Mouse (Mus musculus): ENCODE data around the gene Bclaf1. TPM values are rescaled to one million over a fixed set of nuclear protein-coding genes. Genes with fewer than 3 reads are reported as not detected.

Gene Bclaf1
- polyA plus RNA-seq, 1 experiment, result 13.5 TPM

DNA sequence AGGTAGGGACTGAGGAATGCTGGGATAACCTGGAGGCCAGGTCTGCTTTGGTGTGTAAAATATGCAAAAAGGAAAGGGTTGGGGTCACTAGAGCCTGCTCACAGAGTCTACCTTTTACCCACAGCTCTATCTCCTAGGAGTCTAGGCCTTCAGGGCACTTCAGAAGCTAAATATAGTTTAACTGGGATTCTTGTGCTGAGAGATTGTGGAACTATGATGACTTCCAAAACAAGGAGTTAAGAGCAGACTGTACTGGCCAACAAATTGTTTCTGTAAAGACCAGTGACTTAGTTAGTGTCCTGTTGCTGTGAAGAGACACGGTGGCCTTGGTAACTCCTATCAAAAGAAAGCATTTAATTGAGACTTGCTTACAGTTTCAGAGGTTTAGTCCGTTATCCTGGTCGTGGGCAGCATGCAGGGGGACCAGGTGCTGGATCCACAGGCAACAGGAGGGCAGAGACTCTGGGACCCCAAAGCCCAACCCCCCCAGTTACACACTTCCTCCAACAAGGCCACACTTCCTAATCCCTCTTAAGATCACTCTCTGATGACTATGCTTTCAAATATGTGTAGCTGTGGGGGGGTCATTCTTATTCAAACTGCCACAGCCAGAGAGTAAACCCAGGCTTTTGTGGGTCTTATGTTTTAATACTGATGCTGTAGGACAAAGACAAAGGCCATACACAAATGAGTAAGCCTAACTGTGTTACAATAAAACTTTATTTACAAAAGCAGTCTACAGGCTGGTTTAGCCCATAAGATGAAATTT is 13.9 kb upstream of the Bclaf1 start:
- no peaks in the 10 kb centered on the region for H3K36me3 ChIP-seq (ENCODE audit: control insufficient read depth, insufficient read depth, low read length)
- no peak for DNase-seq
- no peak overlapping the region for H3K4me3 ChIP-seq (ENCODE audit: insufficient read depth, low read depth, low read length)
- no peaks in the 10 kb centered on the region for H3K27me3 ChIP-seq (replicated peaks; ENCODE audit: control insufficient read depth, insufficient read depth, low read length)
- no peak overlapping the region for H3K27ac ChIP-seq (ENCODE audit: insufficient read depth, low read depth, low read length)
- TF ChIP-seq CTCF (conservative IDR thresholded peaks at IDR 0.05; ENCODE audit: insufficient read depth, insufficient read length, low read depth, low read length) (no peak), POLR2A (IDR thresholded peaks at IDR 0.05; ENCODE audit: low read depth, low read length) (no peak)
- no peaks in the 10 kb centered on the region for H3K4me1 ChIP-seq (ENCODE audit: control insufficient read depth, insufficient read depth, low read length)
- WGBS, result 74% methylated on average over 3 of the region's 3 CpGs

DNA sequence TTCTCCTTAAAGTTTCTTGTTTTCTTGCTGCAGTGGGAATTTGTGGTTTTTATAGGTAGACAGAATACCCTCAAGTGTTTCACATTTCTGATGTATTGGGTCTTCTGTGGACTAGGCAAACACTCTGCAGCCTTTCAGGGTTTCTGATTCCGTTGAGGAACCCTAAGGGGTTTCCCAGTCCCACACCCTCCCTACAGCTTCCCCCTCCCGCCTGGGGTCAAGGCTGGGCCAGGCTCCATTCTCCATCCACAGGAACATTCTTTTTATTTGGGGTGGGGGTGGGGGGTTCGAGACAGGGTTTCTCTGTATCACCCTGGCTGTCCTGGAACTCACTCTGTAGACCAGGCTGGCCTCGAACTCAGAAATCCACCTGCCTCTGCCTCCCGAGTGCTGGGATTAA is 13.2 kb upstream of the Bclaf1 start:
- Histone ChIP-seq H3K27ac (ENCODE audit: insufficient read depth, low read depth, low read length) (no peak overlapping the region), H3K36me3 (ENCODE audit: control insufficient read depth, insufficient read depth, low read length) (no peaks in the 10 kb centered on the region), H3K4me3 (ENCODE audit: insufficient read depth, low read depth, low read length) (no peak overlapping the region), H3K4me1 (ENCODE audit: control insufficient read depth, insufficient read depth, low read length) (no peaks in the 10 kb centered on the region), H3K27me3 (replicated peaks; ENCODE audit: control insufficient read depth, insufficient read depth, low read length) (no peaks in the 10 kb centered on the region)
- TF ChIP-seq POLR2A (IDR thresholded peaks at IDR 0.05; ENCODE audit: low read depth, low read length) (no peak), CTCF (conservative IDR thresholded peaks at IDR 0.05; ENCODE audit: insufficient read depth, insufficient read length, low read depth, low read length) (no peak)
- DNase-seq, result no peak
- 81% methylated on average over 5 of the region's 5 CpGs for WGBS

DNA sequence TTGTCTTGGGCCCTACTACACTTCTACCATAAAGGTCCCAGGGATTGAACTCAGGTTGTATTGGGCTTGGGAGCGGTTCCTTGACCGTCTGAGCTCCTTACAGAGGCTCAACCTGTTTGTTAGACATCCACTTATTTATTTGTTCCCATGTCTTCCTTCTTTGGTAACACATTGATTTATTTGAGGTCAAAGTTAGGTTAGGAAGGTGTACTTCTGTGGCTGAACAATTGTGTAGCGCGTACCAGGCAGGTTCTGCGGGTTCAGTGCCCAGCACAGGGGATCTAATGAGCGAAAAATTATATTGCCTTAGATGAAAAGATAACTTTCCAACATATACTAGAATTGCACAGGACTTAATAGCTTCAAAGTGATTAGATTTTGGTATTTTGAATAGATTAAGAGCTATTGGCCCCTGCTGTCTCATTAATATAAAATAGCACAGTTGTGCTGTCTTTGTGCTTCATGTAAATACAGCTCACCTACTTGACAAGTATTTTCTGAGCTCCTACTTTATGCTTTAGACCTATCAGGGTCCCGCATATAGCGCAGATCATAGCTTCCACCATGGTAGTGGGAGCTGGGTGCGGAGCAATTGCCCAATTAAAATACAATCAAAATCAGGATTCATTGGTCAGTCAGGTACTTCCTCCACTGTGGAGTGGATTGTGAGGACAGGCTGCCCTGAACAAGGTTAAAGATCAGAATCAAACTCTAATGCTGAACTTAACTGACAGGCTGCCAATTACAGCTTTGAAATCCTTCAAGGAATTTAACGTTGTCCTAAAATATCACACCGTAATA is 1.1 kb upstream of the Bclaf1 start:
- Histone ChIP-seq H3K4me3 (ENCODE audit: insufficient read depth, low read depth, low read length) (peak overlapping the region; percentile 76), H3K4me1 (ENCODE audit: control insufficient read depth, insufficient read depth, low read length) (peaks cover 5% of the 10 kb centered on the region), H3K27ac (ENCODE audit: insufficient read depth, low read depth, low read length) (peak overlapping the region; percentile 97), H3K27me3 (replicated peaks; ENCODE audit: control insufficient read depth, insufficient read depth, low read length) (no peaks in the 10 kb centered on the region), H3K36me3 (ENCODE audit: control insufficient read depth, insufficient read depth, low read length) (no peaks in the 10 kb centered on the region)
- WGBS, result 32% methylated on average over 11 of the region's 11 CpGs
- peak; percentile 14 for DNase-seq
- no peak for TF ChIP-seq POLR2A (IDR thresholded peaks at IDR 0.05; ENCODE audit: low read depth, low read length)
- no peak for TF ChIP-seq CTCF (conservative IDR thresholded peaks at IDR 0.05; ENCODE audit: insufficient read depth, insufficient read length, low read depth, low read length)

DNA sequence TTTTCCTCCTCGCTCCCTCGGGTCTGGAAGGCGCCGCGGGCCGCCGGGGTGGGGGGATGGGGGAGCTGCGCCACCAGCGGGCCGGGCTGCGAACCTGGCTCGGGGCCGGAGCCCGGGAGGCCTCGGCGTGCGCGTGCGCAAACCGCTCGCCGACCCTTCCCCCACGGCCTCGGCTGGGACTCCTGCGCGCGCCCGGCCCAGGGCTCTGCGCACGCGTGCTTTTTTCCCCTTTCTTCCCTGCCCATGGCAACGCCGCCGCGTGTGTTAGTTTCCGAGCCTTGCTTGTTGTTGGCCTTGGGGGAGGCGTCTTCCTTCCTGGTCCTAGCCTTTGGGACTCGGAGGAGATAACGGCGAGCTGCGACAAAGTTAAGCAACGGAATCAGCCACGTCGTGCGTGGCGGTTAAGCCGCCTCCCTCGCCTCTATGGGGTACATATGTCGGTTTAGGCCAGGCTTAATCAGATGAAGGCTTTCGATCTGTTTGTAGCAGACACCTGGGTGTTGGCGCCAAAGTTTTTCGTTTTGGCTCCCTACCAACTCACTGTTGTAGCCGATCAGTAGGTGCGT is 550 bp downstream of the Bclaf1 start:
- H3K4me1 ChIP-seq (ENCODE audit: control insufficient read depth, insufficient read depth, low read length), result peaks cover 8% of the 10 kb centered on the region
- TF ChIP-seq POLR2A (IDR thresholded peaks at IDR 0.05; ENCODE audit: low read depth, low read length) (no peak), CTCF (conservative IDR thresholded peaks at IDR 0.05; ENCODE audit: insufficient read depth, insufficient read length, low read depth, low read length) (no peak)
- WGBS, result under 1% methylated on average over 54 of the region's 54 CpGs
- no peaks in the 10 kb centered on the region for H3K36me3 ChIP-seq (ENCODE audit: control insufficient read depth, insufficient read depth, low read length)
- DNase-seq, result peak; percentile 93
- H3K4me3 ChIP-seq (ENCODE audit: insufficient read depth, low read depth, low read length), result peak overlapping the region; percentile 94
- H3K27me3 ChIP-seq (replicated peaks; ENCODE audit: control insufficient read depth, insufficient read depth, low read length), result no peaks in the 10 kb centered on the region
- H3K27ac ChIP-seq (ENCODE audit: insufficient read depth, low read depth, low read length), result peak overlapping the region; percentile 98

DNA sequence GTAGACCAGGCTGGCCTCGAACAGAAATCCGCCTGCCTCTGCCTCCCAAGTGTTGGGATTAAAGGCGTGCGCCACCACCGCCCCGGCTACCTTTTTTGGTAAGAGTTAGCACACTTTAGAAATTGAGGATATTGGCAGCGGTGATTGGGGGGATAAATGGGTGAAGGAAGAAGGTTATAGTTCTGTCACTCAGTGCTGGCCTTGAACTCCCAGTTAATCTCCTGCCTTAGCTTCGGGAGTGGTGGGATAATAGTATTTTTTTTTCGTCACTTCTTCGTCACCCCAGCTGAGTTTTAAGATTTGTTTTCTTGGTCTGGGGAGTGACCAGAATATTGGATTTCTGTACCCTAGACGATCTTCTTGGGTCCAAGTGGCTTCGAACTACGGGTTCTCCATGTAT is 1.2 kb downstream of the Bclaf1 start:
- no peaks in the 10 kb centered on the region for H3K36me3 ChIP-seq (ENCODE audit: control insufficient read depth, insufficient read depth, low read length)
- DNase-seq, result no peak
- no peaks in the 10 kb centered on the region for H3K27me3 ChIP-seq (replicated peaks; ENCODE audit: control insufficient read depth, insufficient read depth, low read length)
- 38% methylated on average over 13 of the region's 13 CpGs for WGBS
- peaks cover 8% of the 10 kb centered on the region for H3K4me1 ChIP-seq (ENCODE audit: control insufficient read depth, insufficient read depth, low read length)
- H3K27ac ChIP-seq (ENCODE audit: insufficient read depth, low read depth, low read length), result no peak overlapping the region
- no peak for TF ChIP-seq POLR2A (IDR thresholded peaks at IDR 0.05; ENCODE audit: low read depth, low read length)
- TF ChIP-seq CTCF (conservative IDR thresholded peaks at IDR 0.05; ENCODE audit: insufficient read depth, insufficient read length, low read depth, low read length), result no peak
- peak overlapping the region; percentile 94 for H3K4me3 ChIP-seq (ENCODE audit: insufficient read depth, low read depth, low read length)

DNA sequence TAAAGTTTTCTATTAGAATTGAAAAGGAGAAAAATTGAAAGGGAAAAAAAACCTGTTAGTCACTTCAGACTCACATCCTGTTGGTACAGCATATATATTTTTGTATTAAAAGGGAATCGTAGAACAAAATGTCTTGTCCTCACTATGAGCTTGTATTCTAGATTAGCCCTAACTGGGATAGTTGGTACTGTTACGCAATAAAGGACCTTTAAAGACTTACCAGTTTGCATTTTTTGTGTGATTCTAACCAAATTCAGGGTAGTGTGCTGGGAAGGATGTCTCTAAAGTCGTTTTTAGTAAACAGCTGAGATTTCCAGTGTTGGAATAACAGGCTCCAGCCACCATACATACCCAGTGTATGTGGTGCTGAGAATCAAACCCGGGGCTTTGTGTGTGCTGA is 1.7 kb downstream of the Bclaf1 start:
- H3K4me3 ChIP-seq (ENCODE audit: insufficient read depth, low read depth, low read length), result no peak overlapping the region
- no peaks in the 10 kb centered on the region for H3K27me3 ChIP-seq (replicated peaks; ENCODE audit: control insufficient read depth, insufficient read depth, low read length)
- 76% methylated on average over 4 of the region's 4 CpGs for WGBS
- no peaks in the 10 kb centered on the region; the same call in 1 of the 2 replicates for H3K36me3 ChIP-seq (ENCODE audit: control insufficient read depth, insufficient read depth, low read length)
- peaks cover 8% of the 10 kb centered on the region for H3K4me1 ChIP-seq (ENCODE audit: control insufficient read depth, insufficient read depth, low read length)
- H3K27ac ChIP-seq (ENCODE audit: insufficient read depth, low read depth, low read length), result no peak overlapping the region
- TF ChIP-seq CTCF (conservative IDR thresholded peaks at IDR 0.05; ENCODE audit: insufficient read depth, insufficient read length, low read depth, low read length) (no peak), POLR2A (IDR thresholded peaks at IDR 0.05; ENCODE audit: low read depth, low read length) (no peak)
- no peak for DNase-seq

DNA sequence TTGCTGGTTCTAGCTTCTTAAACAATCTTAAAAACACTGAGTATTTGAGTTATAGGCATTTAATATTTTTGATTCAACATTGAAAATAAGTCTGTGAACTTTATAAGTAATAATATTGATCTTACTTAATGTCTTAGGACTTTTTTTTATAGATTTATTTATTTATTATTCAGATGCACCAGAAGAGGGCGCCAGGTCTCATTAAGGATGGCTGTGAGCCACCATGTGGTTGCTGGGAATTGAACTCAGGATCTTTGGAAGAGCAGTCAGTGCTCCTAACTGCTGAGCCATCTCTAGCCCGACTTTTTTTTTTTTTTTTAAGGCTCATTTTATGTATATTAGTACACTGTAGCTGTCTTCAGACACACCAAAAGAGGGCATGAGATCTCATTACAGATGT is 2.5 kb downstream of the Bclaf1 start:
- no peak overlapping the region for H3K4me3 ChIP-seq (ENCODE audit: insufficient read depth, low read depth, low read length)
- no peaks in the 10 kb centered on the region for H3K27me3 ChIP-seq (replicated peaks; ENCODE audit: control insufficient read depth, insufficient read depth, low read length)
- WGBS, result 59% methylated on average over 2 of the region's 2 CpGs
- H3K4me1 ChIP-seq (ENCODE audit: control insufficient read depth, insufficient read depth, low read length), result peaks cover 8% of the 10 kb centered on the region
- H3K36me3 ChIP-seq (ENCODE audit: control insufficient read depth, insufficient read depth, low read length), result no peaks in the 10 kb centered on the region; the same call in 1 of the 2 replicates
- peak; percentile 19 for DNase-seq
- TF ChIP-seq CTCF (conservative IDR thresholded peaks at IDR 0.05; ENCODE audit: insufficient read depth, insufficient read length, low read depth, low read length), result 0 out of 2 replicates have a peak, but pooled peaks have one; percentile 5
- TF ChIP-seq POLR2A (IDR thresholded peaks at IDR 0.05; ENCODE audit: low read depth, low read length), result no peak
- no peak overlapping the region for H3K27ac ChIP-seq (ENCODE audit: insufficient read depth, low read depth, low read length)
